Mouse (Mus musculus): ENCODE data around the gene Misp. TPM values are rescaled to one million over a fixed set of nuclear protein-coding genes. Genes with fewer than 3 reads are reported as not detected.

Gene Misp
- polyA plus RNA-seq, 1 experiment from 2014 or later: 0.93 TPM

DNA sequence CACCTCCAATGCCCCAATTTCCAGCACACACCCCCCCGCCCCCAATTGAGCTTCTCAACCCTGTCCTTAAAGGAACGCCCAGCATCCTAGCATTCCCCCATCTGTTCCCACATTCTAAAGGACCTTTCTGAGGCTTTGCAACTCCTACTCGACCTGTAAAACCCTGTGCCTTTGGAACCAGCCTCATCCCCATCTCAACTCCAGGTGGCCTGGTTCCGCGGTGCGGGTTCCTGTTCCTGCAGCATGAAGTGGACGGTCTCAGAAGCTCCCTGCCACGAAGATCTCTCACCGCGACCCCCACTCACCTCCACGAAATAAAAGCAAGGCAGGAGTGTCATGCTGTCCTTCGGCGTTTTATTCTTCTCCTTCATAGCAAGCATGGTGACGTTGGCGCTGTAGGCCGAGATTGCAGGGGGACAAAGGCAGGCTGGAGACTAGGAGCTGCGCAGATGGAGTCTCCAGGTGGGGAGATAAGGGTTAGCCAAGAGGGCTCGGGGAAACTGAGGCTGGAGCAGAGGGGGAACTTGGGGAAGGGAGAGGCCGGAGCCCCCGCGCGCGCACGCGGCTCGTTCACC is 53.0 kb downstream of the Misp start:
- no peak overlapping the region for H3K27ac ChIP-seq
- no peaks in the 10 kb centered on the region for H3K36me3 ChIP-seq (ENCODE audit: inconsistent target)
- no peak overlapping the region; the same call in 1 of the 2 replicates for H3K4me3 ChIP-seq (ENCODE audit: inconsistent target)
- WGBS (ENCODE audit: missing documents): 6% methylated on average over 26 of the region's 26 CpGs
- H3K79me2 ChIP-seq (ENCODE audit: inconsistent target): no peaks in the 10 kb centered on the region

DNA sequence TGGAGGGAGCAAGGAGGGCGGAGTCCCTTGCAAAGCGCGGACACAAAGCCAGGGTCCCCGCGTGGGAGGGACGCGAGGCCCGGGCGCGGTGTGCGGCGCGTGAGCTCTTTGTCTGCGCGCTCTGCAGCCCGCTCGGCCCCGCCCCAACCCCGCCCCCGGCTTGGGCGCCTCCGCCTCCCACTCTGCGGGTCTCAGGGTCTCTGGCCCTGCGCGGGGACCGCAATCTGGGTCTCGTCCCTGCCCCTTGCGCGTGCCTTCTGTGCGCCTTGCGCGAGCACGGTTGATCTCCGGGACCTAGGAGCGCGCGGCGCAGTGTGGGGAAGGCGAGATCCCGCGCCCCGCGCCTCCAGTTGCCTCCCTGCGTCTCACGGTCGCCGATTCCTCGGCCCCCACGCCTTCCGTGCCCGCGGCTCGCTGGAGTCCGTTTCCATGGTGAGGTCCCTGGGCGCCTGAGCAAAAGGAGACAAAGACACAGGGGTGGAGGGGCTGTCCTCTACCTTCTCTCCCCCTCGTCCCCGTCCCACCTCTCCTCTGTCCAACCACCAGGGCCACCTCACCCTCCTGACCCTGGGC is 53.6 kb downstream of the Misp start, which contains the start of the genes Prtn3 and Plppr3:
Gene Prtn3 (plus strand): TSS at position 187 of the 573 bp plus-strand sequence.
Gene Plppr3 (minus strand): TSS at position 345 of the 573 bp plus-strand sequence.
- 2% methylated on average over 56 of the region's 57 CpGs for WGBS (ENCODE audit: missing documents)
- no peaks in the 10 kb centered on the region for H3K36me3 ChIP-seq (ENCODE audit: inconsistent target)
- H3K4me3 ChIP-seq (ENCODE audit: inconsistent target): peak within 1 kb of the TSS; percentile 5; the same call in 1 of the 2 replicates
- no peak within 1 kb of the TSS for H3K27ac ChIP-seq
- no peaks in the 10 kb centered on the region for H3K79me2 ChIP-seq (ENCODE audit: inconsistent target)

GRCm38 (mm10) chr10:79877174-79877573 is 56.4 kb downstream of the Misp start:
- Histone ChIP-seq H3K27ac (peak overlapping the region; percentile 82), H3K36me3 (ENCODE audit: inconsistent target) (no peaks in the 10 kb centered on the region), H3K79me2 (ENCODE audit: inconsistent target) (no peaks in the 10 kb centered on the region; the same call in 1 of the 2 replicates), H3K4me3 (ENCODE audit: inconsistent target) (no peak overlapping the region)
- 10% methylated on average over 1 of the region's 1 CpGs for WGBS (ENCODE audit: missing documents)

DNA sequence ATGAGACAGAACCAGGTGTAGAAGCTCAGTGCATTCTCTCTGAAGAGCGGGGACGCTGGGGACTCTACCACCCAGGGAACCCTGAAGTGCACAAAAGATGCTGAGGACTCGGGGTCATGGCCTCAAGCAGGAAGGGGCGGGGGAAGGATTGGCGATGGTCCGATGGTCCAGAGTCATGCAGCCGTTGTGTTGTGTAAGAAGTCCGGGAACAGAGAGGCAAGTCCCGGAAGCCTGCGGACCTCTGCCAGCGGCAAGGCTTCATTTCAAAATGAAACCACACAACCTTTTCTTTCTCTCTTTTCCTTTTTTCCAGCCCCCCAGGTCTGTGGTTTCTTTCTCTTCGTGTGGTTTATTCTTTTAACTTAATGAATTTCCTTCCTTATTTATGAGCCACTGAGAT is 57.0 kb downstream of the Misp start:
- Histone ChIP-seq H3K36me3 (ENCODE audit: inconsistent target) (no peaks in the 10 kb centered on the region), H3K27ac (peak overlapping the region; percentile 82), H3K4me3 (ENCODE audit: inconsistent target) (peak overlapping the region; percentile 1; the same call in 1 of the 2 replicates), H3K79me2 (ENCODE audit: inconsistent target) (no peaks in the 10 kb centered on the region; the same call in 1 of the 2 replicates)
- WGBS (ENCODE audit: missing documents): 2% methylated on average over 12 of the region's 12 CpGs

DNA sequence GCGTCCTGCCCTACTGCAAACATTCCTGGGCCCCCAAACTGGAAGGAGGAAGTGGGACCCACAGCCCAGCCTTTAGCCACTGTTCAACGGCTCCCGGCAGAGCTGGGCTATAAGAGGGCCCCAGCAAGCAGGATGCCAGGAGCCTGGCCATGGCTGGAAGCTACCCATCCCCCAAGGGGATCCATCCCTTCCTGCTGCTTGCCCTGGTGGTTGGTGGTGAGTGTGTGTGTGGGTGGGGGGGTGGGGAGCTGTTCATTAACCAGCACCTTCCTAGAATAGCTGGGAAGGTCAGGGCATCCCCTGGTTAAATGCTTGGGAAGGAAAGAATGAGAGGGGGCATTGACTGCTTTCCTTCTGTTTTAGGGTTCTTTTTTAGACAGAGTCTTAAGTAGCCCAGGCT is 58.7 kb downstream of the Misp start:
- WGBS (ENCODE audit: missing documents): 15% methylated on average over 3 of the region's 3 CpGs
- Histone ChIP-seq H3K4me3 (ENCODE audit: inconsistent target) (no peak overlapping the region), H3K36me3 (ENCODE audit: inconsistent target) (no peaks in the 10 kb centered on the region), H3K79me2 (ENCODE audit: inconsistent target) (no peaks in the 10 kb centered on the region; the same call in 1 of the 2 replicates), H3K27ac (no peak overlapping the region)

Other genes starting within 250 kb of the Misp start
- not detected in 3 replicates for gene Theg, start 233.7 kb upstream of the Misp start, polyA plus RNA-seq (2018)
- gene C2cd4c, start 207.0 kb upstream of the Misp start, polyA plus RNA-seq (2018): not detected in 3 replicates
- 0.15 to 0.53 TPM (median 0.38 TPM) in 3 replicates for gene Shc2, start 183.1 kb upstream of the Misp start, polyA plus RNA-seq (2018)
- gene Odf3l2, start 175.3 kb upstream of the Misp start, polyA plus RNA-seq (2018): not detected in 3 replicates
- gene Madcam1, start 156.4 kb upstream of the Misp start, polyA plus RNA-seq (2018): not detected in 3 replicates
- 10.4 to 41.3 TPM (median 25.9 TPM) in 3 replicates for gene Tpgs1, start 151.6 kb upstream of the Misp start, polyA plus RNA-seq (2018)
- gene Cdc34, start 138.8 kb upstream of the Misp start, polyA plus RNA-seq (2018): 78.9 to 136 TPM (median 128 TPM) in 3 replicates
- gene Gzmm, start 132.0 kb upstream of the Misp start, polyA plus RNA-seq (2018): 0.30 TPM in 1 of 3 replicates, not detected in the others
- 331 to 456 TPM (median 356 TPM) in 3 replicates for gene Bsg, start 116.5 kb upstream of the Misp start, polyA plus RNA-seq (2018)
- gene Hcn2, start 104.4 kb upstream of the Misp start, polyA plus RNA-seq (2018): 0.30 to 1.6 TPM (median 0.40 TPM) in 3 replicates
- gene Polrmt, start 74.4 kb upstream of the Misp start, polyA plus RNA-seq (2018): 11.4 to 13.9 TPM (median 11.7 TPM) in 3 replicates
- gene Fgf22, start 65.9 kb upstream of the Misp start, polyA plus RNA-seq (2018): not detected in 3 replicates
- gene Rnf126, start 54.0 kb upstream of the Misp start, polyA plus RNA-seq (2018): 20.1 to 34.6 TPM (median 21.2 TPM) in 3 replicates
- 0.12 to 0.67 TPM (median 0.47 TPM) in 3 replicates for gene Fstl3, start 43.7 kb upstream of the Misp start, polyA plus RNA-seq (2018)
- gene Prss57, start 30.0 kb upstream of the Misp start, polyA plus RNA-seq (2018): not detected in 3 replicates
- 1.3 to 1.9 TPM (median 1.8 TPM) in 3 replicates for gene Palm, start 27.4 kb upstream of the Misp start, polyA plus RNA-seq (2018)
- 119 to 188 TPM (median 143 TPM) in 3 replicates for gene Ptbp1, start 33.4 kb downstream of the Misp start, polyA plus RNA-seq (2018)
- 0.96 to 1.6 TPM (median 1.2 TPM) in 3 replicates for gene Prtn3, start 53.5 kb downstream of the Misp start, polyA plus RNA-seq (2018)
- gene Plppr3, start 53.6 kb downstream of the Misp start, polyA plus RNA-seq (2018): 0.64 to 2.5 TPM (median 1.0 TPM) in 3 replicates
- gene Elane, start 65.3 kb downstream of the Misp start, polyA plus RNA-seq (2018): 0.67 to 0.89 TPM in 2 of 3 replicates, not detected in the other
- gene Cfd, start 69.9 kb downstream of the Misp start, polyA plus RNA-seq (2018): not detected in 3 replicates
- gene Med16, start 87.9 kb downstream of the Misp start, polyA plus RNA-seq (2018): 10.6 to 18.8 TPM (median 16.5 TPM) in 3 replicates
- gene Gm26602, start 89.9 kb downstream of the Misp start, polyA plus RNA-seq (2018): 5.7 TPM in 1 of 3 replicates, not detected in the others
- 0.27 to 0.89 TPM (median 0.30 TPM) in 3 replicates for gene Kiss1r, start 96.0 kb downstream of the Misp start, polyA plus RNA-seq (2018)
- gene R3hdm4, start 100.2 kb downstream of the Misp start, polyA plus RNA-seq (2018): 41.6 to 61.5 TPM (median 54.4 TPM) in 3 replicates
- gene Arid3a, start 106.1 kb downstream of the Misp start, polyA plus RNA-seq (2018): 13.8 to 37.4 TPM (median 29.1 TPM) in 3 replicates
- 11.4 to 31.4 TPM (median 18.8 TPM) in 3 replicates for gene Wdr18, start 139.2 kb downstream of the Misp start, polyA plus RNA-seq (2018)
- gene Grin3b, start 149.7 kb downstream of the Misp start, polyA plus RNA-seq (2018): not detected in 3 replicates
- gene Tmem259, start 163.3 kb downstream of the Misp start, polyA plus RNA-seq (2018): 37.3 to 67.6 TPM (median 52.3 TPM) in 3 replicates
- 4.0 to 9.8 TPM (median 4.7 TPM) in 3 replicates for gene Cnn2, start 167.6 kb downstream of the Misp start, polyA plus RNA-seq (2018)
- 3.3 to 10.6 TPM (median 4.0 TPM) in 3 replicates for gene Abca7, start 175.5 kb downstream of the Misp start, polyA plus RNA-seq (2018)
- 56.2 to 124 TPM (median 74.2 TPM) in 3 replicates for gene Arhgap45, start 195.7 kb downstream of the Misp start, polyA plus RNA-seq (2018)
- gene Polr2e, start 218.8 kb downstream of the Misp start, polyA plus RNA-seq (2018): 51.6 to 65.8 TPM (median 54.3 TPM) in 3 replicates
- 427 to 512 TPM (median 481 TPM) in 3 replicates for gene Gpx4, start 226.2 kb downstream of the Misp start, polyA plus RNA-seq (2018)